Mouse (Mus musculus) liver (tissue): ENCODE measurements at regions not wholly inside any gene's neighbourhood (a gene's known extent, or its start where the extent isn't known, plus 50 kb on each side); places are given as distances from the start of the nearest gene placed in this dataset.

Source experiments
- DNase-seq: peaks from one replicate; pipeline ENCODE4 v3.0.0-alpha.2; 2020; ENCODE audit warnings: mixed read lengths

DNA sequence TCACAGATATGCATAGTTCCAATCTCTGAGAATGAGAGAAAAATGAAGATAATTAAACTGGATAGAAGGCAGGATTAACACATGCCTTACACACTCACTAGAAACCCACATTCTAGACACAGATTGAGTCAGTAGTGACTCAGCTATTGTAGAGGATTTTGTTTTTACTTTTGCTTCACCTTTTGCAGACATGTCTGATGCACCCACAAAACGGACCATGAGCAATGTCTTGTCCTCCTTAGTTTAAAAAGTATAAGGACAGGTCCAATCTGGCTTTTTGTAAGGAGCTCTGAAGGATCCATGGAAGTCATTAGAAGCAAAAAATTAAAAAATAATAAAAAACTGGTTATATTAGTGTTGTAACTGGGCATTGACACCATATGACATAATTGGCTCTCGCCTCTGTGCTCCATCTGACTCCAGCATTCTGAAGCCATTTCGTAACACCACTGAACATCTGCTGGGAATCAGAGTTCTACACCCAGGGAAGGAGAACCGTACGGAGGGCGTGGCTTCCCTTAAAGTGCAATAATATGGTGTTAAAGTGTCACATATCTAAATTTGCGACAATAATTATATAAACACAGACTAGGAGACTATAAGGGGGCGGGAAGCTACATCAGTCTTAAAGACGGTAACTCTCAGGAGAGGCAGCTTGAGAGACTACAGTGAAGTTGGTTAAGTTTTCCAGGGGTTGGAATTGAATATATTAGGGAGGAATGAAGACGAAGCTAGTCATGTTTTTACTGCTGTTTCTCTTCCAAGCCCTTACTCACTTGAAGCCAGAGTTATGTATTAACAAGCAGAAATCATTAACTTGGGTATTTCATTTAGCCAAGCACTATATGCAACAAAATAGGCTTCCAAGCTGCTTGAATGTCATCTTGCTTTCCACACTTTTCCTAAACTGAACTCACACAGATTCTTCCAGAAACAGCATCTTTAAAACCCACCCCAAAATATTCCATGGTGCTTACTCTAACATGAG lies 558.0 kb downstream of the Ebf1 start:
- no peak for DNase-seq

DNA sequence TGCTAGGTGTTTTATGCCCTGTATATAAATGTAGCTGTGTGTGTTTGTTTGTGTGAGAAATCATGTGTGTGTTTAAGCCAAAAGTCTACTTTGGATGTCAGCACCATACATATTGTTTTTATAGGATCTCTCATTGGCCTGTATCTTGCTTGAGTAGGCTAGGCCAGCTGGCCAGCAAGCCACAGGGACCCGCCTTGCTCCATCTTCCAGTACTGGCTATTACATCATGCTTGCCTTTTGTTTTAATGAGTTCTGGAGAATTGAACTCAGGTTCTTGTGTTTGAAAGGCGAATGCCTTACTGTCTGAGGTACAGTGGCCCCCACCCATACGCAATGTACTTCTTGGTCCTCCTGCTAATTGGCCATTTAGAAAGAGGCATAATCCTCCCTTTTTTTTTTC lies 559.9 kb downstream of the Ebf1 start:
- no peak for DNase-seq

DNA sequence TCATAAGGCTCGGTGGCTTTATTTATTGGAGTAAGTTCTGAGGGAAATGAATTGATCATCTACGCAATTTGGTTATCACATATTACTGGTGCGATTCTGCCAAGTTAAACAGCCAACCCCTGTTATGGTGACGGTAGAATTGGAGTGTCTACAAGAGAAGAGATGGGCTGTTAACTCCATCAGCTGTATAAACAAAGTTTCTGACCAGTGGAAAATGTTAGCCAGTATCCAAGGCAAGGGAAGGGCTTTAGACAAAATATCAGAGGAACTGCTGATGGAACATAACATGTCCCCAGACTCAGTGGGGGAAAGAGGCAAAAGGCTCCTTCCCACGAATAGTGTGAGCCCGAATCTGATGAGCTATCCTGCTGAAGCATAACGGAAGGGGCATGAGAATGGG lies 560.9 kb downstream of the Ebf1 start:
- DNase-seq, result no peak

DNA sequence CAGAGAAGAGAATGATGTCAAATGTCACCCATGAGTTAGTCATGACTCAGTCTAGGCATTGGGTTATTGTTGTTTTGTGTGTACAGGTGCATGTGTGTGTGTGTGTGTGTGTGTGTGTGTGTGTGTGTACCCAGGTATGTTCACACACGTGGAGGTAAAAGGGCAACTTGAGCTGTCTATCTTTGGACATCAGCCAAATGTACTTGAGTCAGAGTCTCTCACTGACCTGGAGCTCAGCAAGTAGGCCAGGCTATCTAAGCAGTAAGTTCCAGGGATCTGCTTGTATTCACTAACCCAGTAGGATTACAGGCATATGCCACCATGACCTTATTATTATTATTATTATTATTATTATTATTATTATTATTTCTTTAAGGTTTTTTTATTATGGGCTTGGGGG lies 561.9 kb downstream of the Ebf1 start:
- DNase-seq, result no peak

DNA sequence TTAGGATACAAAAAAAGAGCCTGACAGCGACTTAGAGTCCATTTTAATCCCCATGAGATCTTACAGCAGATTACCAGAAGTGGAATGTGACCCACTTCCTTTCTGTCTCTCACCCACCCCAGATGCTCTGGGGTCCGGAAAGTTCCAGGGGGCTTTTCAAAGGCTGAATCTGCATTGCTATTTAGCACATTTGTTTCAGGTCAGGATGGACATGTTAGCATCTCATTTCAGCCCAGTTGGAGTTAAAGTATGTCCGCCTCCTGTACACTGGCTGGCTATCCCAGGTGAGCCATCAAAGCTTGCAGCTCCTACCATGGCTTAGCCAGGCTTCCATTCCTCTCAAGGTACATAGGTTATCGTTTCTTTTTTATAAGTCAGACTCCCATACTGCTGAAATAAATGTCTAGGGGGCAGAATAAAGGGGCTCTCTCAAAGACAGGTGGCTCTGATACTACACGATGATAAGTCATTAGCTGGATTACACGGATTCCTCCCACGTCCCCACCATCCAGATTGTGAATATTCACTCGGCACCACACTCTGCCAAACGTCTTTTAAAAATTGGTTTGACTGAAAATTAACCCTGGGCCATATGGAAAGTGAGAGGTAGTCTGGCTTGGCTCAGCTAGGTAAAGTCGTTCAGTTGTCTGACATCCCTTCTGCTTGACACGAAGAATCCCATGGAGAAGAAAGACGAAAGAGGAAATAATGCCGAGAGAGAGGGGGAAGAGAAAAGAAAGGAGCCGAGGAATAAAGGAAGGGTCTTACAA lies 573.7 kb downstream of the Ebf1 start:
- DNase-seq, result no peak

DNA sequence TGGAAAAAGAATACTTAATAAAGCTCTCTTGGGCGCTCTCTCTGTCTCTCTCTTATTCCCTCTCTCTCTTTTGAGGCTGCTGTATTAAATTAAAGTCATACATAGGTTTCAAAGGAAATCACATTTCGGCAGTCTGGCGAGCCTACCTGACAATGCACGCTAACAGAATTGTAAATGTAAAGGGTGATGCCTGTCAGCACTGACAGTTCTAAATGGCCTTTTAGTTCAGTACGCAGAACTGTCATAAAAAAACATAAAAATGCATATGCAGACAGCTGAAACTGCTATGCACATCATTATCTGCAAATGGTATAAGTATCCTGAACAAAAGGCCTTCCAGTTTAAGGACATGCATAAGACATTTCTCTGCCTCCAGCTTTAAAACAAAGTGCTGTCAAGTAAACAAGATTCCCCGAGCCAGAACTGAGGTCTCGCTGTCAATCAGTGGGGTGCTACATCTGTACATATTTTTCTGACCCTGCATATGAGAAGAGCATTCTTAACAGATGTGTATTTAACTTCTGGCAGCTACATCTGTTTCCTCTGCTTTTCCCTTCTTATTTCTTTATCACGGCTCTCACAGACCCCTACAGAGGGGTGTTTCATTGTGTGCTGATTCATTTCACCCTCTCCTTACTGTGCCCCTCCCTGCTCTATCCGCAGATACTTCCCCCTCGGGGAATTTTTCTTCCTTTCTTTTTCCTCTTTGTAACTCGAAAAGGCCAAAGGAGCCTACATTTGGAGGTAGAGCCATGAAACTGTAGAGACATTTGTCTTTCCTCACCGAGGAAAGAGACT lies 574.5 kb downstream of the Ebf1 start:
- no peak for DNase-seq

DNA sequence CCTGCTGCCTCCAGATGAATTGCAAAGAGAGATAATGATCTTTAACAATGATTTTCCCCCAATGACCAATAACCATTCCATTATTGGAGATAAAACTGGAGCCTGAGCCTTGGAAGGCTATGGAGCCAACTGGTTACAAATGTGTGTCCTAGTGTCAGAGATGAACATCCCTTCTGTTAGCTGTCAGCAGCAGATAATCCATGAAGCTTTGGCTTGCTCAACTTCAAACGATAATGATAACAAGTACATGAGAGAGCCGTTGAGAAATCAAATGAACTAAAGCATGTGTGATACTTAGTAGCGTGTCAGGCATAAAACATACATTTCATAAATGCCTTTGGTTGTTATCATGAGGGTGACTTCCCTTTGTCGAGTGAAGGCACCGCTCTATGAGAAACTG lies 576.2 kb downstream of the Ebf1 start:
- DNase-seq, result no peak

DNA sequence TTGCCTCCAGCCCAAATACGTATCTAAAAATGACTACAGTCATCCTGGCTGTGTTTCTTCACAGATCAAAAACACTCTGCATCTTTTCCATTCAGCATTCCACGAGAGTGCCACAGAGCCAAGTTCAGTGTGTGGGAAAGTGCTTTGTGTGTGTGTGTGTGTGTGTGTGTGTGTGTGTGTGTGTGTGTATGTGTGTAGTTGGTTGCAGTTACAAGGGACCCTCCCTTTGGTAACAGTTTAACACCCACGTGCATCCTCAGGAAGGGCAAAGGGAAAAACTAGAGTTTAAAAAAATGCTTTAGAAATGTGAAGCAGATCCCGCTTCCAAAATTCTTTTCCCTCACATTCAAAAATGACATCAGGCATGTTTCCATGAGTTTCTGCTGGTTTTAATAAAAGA lies 582.4 kb downstream of the Ebf1 start:
- DNase-seq, result no peak

DNA sequence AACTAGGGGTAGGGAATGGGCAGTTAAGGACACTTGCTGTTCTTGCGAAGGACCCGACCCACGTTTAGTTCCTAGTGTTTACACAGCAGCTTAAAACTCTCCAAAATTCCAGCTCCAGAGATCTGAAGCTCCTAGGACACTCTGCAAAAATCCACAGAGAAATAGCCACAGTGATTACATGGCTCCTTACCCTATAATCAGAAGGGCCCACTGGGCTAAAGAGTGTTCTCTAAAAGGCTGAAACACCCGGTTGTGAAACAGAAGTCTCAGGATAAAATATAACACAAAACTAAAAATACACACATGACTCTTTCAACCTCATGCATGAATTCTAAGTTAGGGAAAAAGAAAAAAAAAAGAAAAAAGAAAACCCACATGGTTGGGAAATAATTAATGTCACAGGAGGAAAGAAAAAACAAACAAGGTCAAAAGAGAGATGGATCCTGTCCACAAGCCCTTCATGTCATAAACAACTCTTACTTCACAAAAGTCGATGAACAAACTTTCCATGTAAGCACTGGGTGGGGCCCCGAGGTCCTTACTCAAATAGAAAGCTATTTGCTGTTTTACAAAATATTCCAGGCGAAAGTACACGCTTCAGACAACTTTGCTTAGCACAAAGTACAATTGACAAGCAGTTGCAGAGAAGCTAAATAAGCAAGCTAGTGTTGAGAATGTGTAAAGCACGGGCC lies 583.7 kb downstream of the Ebf1 start:
- no peak for DNase-seq

DNA sequence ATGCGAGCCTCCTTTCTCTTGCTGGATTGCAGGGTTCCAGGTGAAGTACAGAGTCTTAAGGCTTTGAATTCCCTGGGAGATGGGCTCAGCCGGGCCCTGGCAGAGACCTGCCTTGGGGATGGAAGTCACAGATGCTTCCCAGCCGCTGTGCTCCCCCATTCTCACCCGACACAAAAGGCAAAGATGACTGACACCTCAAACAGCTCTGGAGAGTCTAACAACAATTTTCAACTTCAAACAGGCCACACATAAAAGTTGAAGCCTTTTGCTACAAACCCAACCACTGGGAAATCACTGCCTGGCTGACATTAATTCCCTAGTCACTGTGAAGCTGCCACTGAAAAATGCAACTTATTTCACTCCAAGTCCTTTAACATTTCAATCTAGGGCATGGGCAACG lies 586.3 kb downstream of the Ebf1 start:
- no peak for DNase-seq

DNA sequence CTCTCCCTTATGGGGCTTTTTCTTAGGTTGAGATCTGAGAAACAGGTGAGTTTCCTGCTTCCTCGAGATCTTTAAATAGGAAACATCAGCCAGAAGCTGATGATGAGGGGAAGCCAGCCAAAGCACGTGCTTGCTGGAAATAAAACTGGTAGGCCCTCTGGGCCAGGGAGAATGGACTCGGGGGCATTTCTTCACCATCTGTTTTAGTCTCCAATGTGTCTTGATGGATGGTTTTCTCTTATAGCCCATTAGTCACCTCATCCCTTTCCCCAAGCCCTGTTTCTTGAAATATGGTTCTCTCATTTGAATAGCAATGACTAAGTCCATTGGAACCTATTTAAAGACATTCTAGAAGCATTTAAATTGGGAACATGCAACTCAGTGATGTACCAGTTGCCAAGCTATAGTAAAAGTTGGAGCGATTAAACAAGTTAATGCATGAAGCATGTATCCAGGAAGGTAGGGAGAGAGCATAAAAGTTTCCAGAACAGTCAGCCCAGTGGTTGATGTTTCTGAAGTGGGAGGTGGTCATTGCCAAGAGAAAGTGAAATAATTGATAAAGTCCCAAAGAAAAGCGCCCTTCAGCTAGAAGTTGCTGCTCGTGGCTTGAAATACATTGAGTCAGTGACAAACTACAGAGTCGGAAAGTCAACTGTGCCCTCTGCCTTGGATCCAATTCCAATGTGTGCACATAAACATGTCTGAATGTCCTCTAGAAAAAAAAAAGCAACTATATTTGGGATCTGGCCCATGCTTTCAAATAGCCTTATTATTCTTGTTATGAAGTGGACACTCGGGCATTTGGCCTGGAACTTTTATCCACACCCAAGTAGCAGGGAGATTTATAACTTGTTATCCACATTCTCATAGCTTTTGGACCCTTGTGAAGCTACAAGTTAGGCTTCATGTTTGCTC lies 589.8 kb downstream of the Ebf1 start:
- DNase-seq, result no peak

DNA sequence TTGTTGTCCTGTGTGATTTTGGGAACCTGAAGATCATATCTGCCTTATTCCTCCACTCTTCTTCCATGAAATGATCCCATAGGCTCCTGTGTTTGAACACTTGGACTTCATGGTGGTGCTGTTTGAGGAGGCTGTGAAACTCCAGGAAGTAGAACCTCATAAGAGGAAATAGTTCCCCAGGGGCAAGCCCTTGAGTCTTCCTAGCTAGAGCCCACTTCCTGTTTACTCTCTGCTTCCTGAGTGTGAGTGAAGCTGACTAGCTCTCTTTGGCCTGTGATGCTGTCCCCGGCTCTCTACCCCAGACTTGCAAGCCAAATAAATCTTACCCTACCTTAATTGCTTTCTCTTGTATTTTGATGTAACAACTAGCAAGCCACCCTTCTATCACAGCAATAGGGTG lies 597.0 kb downstream of the Ebf1 start:
- DNase-seq, result no peak

DNA sequence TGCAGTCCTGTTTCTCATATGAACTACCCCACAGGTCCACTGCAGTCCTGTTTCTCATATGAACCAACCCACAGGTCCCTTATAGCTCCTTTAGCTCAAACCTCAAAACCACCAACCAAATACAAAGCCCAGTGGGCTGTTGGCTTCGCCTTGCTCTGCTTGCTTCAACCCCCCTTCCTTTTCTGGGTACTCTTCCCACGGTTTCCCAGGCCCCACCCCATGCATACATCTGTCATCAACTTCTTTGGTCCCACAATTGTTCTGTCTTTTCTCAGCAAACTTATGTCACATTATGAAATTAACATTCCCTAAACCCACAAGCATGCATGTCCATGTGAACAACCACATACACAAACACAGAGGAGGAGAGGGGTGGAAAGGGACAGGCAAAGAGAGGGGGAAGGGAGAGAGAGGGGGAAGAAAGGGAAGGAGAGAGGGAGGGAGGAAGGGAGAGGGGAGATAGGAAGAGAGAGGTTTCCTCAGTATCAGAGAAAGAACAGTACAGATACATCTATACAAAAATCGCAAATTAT lies 599.9 kb downstream of the Ebf1 start:
- DNase-seq, result no peak

DNA sequence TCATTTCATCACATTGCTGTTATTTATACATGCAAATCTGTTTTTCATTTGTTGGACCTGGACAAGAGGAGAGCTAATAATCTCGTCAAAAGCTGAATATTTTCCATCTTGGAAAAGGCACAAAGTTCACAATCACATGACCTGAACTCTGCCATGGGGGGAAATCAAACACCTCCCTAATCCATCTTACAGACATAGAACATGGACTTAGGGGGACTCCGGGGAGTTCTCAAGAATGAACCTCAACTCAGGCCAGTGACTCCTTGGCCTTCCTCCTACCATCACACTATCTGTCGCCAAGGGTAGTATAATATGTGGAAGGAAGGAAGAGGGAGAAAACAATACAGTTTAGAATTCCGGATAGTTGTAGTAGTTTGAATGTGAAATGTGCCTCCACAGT lies 602.1 kb downstream of the Ebf1 start:
- no peak for DNase-seq

DNA sequence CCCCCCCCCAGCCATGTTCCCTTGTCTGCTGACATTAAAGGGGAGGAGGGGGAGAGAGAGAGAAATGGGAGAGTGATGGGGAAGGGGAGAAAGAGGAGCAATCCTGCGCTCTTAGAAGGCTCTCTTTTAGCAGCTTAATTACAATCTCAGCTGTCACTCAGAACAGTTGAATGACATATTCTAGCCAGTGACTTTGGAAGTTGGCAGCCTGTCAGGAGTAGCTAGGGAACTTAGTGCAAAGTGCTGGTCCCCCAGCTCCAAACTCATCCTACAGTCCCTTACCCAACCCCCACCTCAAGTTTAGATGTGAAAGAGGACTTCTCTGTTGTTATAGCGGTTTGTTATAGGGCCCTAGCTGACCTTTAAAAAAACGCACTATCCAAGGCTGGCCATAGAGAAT lies 604.9 kb downstream of the Ebf1 start:
- no peak for DNase-seq

DNA sequence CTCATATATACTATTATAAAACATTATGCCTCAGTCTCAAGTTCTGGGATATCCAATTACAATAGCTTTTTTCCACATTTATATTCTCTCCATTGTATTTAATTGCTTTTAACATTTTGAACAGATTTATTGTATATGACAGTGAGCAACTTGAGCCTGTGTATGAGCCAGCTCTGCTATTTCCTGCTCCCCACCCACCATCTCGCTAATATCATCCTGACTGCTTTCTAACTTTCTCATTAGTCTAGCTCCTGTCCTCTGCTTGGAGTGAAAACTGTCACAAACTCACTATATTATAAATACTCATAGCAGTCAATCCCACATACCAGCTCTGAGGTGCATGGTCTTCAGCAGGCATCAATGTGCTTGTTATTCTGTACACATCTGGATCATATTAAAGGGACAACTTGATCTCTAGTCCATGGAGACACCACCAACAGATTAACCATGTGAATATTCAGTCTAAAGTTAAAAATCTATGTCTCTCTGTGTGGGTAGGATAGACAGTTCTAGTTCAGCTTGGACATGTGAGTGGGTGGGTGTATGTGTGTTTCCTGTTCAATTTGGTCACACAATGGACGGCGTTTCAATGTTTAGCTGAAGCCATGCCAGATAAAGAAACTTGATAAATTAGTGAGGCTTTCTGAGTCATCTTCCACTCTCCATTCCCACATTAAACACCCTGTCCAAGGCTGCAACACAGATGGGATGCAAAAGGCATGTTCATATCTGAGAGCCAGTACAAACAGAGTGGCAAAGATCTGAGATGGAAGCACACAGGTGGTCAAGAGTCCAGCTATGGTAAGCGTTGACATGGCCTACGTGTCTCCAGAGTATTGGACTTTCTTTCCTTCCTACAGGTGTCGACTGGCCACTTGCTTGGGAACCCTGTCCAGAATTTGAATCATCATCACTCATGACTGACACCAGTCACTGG lies 616.1 kb upstream of the Clint1 start:
- no peak for DNase-seq

DNA sequence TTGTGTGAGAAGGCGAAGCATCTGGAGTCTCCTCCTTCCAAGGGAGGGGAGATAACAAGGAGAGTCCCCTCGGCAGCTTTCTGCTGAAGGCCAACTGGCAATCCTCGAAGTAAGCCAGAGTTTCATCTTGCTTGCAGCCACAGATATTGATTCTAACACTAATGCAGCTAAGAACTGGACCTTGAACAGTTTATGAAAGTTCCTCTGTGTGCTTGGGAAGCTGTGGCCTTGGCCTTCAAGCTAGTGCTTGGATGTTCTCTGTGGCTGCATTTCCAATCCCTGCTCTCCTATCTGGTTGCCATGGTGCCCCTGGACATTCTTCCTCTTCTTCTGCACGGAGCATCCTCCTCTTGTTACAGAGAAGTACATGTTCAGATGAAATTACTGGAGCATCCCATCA lies 614.8 kb upstream of the Clint1 start:
- DNase-seq, result no peak

DNA sequence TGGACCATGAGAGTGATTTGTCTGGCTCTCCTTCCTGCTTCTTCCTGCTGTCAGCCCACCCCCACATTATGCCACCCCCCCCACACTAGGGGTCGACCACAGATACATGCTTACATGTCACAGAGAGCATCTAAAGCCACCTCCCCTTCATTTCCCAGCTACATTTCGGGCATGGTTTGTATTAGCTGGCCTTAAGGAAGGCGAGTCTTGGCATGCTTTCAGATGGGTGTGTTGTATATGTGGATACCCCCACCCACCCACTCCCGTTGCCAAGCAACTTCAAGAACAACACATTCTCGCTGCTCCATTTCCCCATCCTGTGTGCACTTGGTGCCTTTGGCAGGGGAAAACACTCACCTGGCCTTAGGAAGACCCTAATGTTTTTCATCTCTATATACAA lies 612.8 kb upstream of the Clint1 start:
- DNase-seq, result no peak

DNA sequence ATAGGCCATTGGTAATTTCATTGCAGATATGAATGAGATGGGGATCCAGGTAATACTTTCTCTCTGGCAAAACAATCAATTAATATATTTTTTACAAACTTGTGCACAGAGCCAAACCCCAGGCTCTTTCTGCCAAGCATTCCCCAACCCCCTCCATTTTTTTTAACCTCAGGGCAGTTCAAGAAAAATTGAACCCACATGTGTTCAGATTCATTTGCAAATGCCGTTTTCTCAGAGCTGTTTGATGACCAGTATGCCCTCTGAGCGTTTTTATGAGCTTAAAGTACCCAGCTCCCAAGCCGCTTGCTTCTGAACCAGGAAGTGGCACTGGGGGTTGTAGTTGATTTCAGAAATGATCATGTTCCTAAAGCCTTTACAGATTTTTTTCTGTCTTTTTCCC lies 611.4 kb upstream of the Clint1 start:
- DNase-seq, result no peak

DNA sequence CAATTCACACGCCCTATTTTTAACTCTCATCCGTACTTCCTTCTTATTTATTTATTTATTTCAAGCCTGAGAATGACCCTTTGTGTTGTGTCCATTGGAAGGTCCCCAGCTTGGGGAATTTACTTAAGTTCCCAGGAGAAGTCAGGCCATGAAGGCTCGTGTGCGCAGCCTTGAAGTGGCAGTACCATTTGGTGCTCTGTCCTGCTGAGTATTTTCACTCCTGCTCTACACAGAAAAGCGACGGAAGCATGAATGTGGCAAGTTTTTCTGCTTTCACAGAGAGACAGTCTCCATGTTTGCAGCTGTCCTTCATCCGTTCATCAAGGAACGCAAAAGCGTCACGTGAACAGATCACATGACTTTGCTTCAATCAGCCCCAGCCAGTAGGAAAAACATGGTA lies 610.2 kb upstream of the Clint1 start:
- DNase-seq, result no peak
